Mouse (Mus musculus) effector memory CD4-positive, alpha-beta T cell, adult 5 months (primary cell): ENCODE results near the gene Wipf1. TPM values are rescaled to one million over a fixed set of nuclear protein-coding genes. Genes with fewer than 3 reads are reported as not detected.

Source experiments
- polyA plus RNA-seq: library from polyadenylated mRNA; unstranded; fragments of 100-300 nt; shearing (Covaris generic); gene quantifications from one replicate; pipeline ENCODE4 v1.2.1, GENCODE M21; 2017

Wipf1 gene
- polyA plus RNA-seq = 108 TPM

DNA sequence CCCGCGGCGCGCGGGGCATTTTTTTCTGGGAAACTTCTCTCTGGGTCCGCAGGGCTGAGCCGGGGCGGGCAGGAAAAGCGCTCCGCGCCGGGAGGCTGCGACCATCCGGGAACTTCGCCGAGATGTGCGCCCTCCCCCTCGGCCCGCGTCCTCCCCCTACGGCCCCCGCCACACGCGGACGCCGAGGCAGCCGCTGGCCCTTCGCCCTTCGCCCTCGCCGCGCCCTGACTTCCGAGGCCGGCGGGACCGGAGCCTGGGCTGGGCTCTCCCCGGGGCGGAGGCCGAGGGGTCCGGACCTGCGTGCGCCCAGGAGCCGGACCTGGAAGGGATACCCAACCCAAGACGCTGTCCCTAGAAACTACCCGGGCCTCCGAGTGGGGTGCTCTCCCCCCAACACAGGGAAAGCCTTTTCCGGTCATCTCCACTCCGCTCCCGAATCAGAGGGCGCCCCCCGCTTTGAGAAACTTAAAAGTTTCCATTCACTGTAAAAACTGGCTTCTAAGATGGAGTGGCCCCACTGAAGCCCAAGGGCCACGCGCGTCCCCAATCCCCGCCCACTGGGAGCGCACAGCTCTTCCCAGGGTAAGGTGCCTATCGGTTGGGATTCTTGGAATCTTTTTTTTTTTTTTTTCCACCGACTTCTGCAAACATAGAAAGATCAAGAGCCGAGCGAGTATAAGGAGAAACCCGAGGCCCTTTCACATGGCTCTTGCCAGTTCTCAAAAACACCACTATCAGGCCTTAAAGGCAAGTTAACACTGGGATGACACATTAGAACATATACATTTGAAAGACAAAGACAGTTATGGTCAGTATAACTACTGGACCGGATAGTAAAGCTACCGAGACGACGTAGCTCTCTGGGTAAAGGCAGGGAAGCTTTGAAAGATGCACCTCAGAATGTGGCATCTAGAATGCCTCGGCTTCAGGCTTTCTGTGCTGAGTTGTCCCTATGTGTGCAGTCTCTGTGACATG is at the start of gene Wipf1:
Wipf1 (minus strand) TSS at position 379 of the 975 bp plus-strand sequence.

DNA sequence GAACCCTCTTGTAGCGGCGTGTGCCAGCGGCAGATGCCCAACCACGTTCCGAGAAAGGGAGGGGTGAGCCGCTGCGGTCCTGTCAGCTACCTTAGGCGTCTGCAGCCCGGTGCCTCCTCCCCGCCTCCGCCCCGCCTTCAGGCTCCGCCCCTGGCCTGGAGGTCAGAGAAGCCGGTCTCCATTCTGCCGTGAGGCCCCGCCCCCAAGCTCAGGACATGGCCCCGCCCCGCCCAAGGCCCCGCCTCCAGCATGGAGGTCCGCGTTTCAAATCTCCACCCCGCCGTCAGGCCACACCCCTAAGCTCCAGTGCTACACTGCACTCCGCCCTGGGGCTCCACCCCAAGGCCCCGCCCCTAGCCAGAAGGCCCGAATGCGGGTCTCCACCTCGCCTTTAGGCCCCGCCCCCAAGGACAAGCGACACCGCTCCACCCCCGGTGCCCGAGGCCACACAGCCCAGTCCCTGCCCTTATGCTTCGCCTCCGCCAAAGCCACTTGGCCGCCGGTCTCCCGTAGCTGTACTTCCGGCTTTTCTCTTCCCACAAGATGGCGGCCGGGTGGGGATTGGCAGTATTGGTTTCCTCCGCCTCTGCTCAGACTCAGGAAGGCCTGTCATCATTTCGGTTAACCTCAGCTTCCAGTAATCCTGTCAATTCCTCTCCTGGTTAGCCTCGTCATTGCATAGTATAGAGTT is 143.0 kb downstream of the Wipf1 start, which contains the start of gene Gpr155:
Gpr155 (minus strand) TSS at position 217 of the 691 bp plus-strand sequence.

Other genes with a start within 250 kb of the Wipf1 start
- gene Scrn3, start 217.1 kb downstream of the Wipf1 start, polyA plus RNA-seq = 18.3 TPM
- 36.9 TPM for gene Cir1, start 217.0 kb downstream of the Wipf1 start, polyA plus RNA-seq
- 34.3 TPM for gene Gpr155, start 143.2 kb downstream of the Wipf1 start, polyA plus RNA-seq
- not detected for gene Chrna1, start 50.6 kb upstream of the Wipf1 start, polyA plus RNA-seq
- gene Chn1, start 245.6 kb upstream of the Wipf1 start, polyA plus RNA-seq = 3.7 TPM